Mouse (Mus musculus): Measurements from ENCODE around the gene Prdx6. TPM values are rescaled to one million over a fixed set of nuclear protein-coding genes. Genes with fewer than 3 reads are reported as not detected.
"Not testable (repeated sequence)": the region's sequence is repeated elsewhere in the genome, so short reads cannot be mapped to it uniquely, and the experiment has no call there.

The Prdx6 gene
- polyA plus RNA-seq, 1 experiment from 2014 or later: 55.2 TPM

- H3K36me3 ChIP-seq (ENCODE audit: inconsistent target): peaks cover 14% of the 10 kb centered on the region; the same call in 1 of the 2 replicates
- no peak overlapping the region for H3K4me3 ChIP-seq (ENCODE audit: inconsistent target)
- H3K79me2 ChIP-seq (ENCODE audit: inconsistent target): no peaks in the 10 kb centered on the region
- no peak overlapping the region for H3K27ac ChIP-seq
- 94% methylated on average over 7 of the region's 7 CpGs for WGBS (ENCODE audit: missing documents)
Measured at GRCm38 (mm10) chr1:161237339-161237738, 13.7 kb downstream of the Prdx6 start.

DNA sequence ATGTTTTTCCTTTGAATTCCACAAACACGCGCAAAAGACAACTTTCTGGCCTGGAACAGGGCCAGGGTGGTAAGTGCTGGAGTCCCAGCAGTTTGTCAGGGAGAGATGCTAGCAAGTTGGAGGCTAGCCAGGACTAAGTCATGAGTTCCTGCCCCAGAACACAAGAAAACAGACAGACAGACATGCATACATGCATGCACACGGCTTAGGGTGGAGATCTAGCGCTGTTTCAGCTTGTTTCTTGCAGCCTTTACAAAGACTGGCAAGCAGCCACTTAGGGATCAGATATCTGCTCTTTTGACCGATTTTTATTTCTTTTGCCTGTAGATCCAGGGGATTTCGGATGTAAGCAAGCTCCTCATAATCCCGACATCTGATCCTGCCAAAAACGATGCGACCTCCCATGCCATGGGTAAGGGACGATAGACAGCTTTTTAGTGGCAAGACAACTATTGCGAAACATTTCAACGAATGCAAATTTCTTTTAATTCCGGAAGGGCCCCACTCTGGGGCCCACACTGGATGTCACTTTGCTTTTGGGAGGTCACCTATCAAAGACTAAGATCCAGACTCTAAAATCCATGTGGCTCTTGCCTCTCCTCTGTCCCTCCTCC lies 17.7 kb downstream of the Prdx6 start:
- Histone ChIP-seq H3K4me3 (ENCODE audit: inconsistent target) (no peak overlapping the region), H3K36me3 (ENCODE audit: inconsistent target) (no peaks in the 10 kb centered on the region), H3K27ac (no peak overlapping the region), H3K79me2 (ENCODE audit: inconsistent target) (no peaks in the 10 kb centered on the region)
- 60% methylated on average over 12 of the region's 13 CpGs for WGBS (ENCODE audit: missing documents)

- Histone ChIP-seq H3K27ac (no peak overlapping the region), H3K36me3 (ENCODE audit: inconsistent target) (no peaks in the 10 kb centered on the region), H3K4me3 (ENCODE audit: inconsistent target) (no peak overlapping the region), H3K79me2 (ENCODE audit: inconsistent target) (no peaks in the 10 kb centered on the region)
- WGBS (ENCODE audit: missing documents): 37% methylated on average over 5 of the region's 5 CpGs
Measured at GRCm38 (mm10) chr1:161232181-161232580, 18.8 kb downstream of the Prdx6 start.

DNA sequence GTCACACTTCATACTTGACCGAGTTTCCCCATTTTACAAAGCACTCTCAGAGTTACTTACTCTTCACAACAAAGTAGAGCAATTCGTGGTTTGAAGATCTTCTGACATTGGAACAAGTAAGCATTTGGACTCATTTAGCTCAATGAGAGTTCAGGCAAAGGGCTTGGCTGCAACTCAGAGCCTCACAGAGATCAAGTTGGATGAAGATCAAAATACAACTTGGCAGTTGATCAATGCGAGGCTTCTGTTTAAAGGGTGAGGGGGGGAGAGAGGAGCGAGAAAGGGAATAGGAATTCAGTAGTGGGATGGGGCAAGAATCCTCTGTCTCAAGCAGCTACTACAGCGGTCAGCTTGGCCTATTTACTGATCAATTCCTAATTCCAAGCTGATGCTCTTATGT lies 26.2 kb downstream of the Prdx6 start:
- Histone ChIP-seq H3K36me3 (ENCODE audit: inconsistent target) (no peaks in the 10 kb centered on the region), H3K27ac (no peak overlapping the region), H3K4me3 (ENCODE audit: inconsistent target) (no peak overlapping the region), H3K79me2 (ENCODE audit: inconsistent target) (no peaks in the 10 kb centered on the region)
- 67% methylated on average over 5 of the region's 5 CpGs for WGBS (ENCODE audit: missing documents)

GRCm38 (mm10) chr1:161219816-161220215 lies 31.2 kb downstream of the Prdx6 start:
- H3K4me3 ChIP-seq (ENCODE audit: inconsistent target): no peak overlapping the region
- H3K79me2 ChIP-seq (ENCODE audit: inconsistent target): no peaks in the 10 kb centered on the region
- H3K36me3 ChIP-seq (ENCODE audit: inconsistent target): no peaks in the 10 kb centered on the region
- 67% methylated on average over 3 of the region's 3 CpGs for WGBS (ENCODE audit: missing documents)
- no peak overlapping the region for H3K27ac ChIP-seq

GRCm38 (mm10) chr1:161214465-161214864 lies 36.6 kb downstream of the Prdx6 start:
- 42% methylated on average over 4 of the region's 4 CpGs for WGBS (ENCODE audit: missing documents)
- H3K27ac ChIP-seq: no peak overlapping the region
- no peaks in the 10 kb centered on the region for H3K36me3 ChIP-seq (ENCODE audit: inconsistent target)
- H3K4me3 ChIP-seq (ENCODE audit: inconsistent target): no peak overlapping the region
- no peaks in the 10 kb centered on the region for H3K79me2 ChIP-seq (ENCODE audit: inconsistent target)

DNA sequence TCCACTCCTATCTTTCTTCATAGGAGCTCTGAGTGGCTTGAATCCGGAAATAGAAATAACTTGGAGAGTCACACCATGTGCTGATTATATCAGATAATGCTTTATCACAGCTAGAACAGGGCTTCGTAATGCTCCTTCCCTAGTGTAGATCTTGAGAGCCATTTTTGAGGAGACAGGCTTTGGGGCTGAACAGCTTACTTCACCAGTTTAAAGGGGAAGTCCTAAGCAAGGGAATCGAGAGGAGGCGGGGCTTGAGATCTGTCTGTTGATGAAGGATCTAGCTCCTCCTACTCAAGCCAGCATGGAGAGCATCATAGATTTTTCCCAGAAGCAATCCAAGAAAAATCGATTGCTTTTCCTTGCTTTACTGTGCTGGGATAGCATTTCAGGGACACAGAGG lies 51.2 kb downstream of the Prdx6 start:
- Histone ChIP-seq H3K27ac (no peak overlapping the region), H3K4me3 (ENCODE audit: inconsistent target) (no peak overlapping the region)
- WGBS (ENCODE audit: missing documents): 70% methylated on average over 5 of the region's 5 CpGs

DNA sequence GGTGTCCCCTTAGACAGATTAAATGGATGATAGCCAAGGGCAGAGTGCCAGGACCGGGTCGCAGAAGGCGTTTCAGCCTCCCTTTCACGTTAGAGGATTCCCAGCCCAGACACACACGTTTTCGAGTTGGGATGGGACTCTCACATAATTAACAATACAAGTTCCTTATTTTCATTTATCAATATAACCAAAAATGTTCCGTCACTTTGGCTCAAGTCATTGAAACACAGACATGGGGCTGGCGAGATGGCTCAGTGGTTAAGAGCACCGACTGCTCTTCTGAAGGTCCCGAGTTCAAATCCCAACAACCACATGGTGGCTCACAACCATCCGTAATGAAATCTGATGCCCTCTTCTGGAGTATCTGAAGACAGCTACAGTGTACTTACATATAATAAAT lies 54.7 kb downstream of the Prdx6 start:
- not testable (repeated sequence) for H3K36me3 ChIP-seq (ENCODE audit: inconsistent target); H3K4me3 ChIP-seq (ENCODE audit: inconsistent target); H3K79me2 ChIP-seq (ENCODE audit: inconsistent target); H3K27ac ChIP-seq
- 39% methylated on average over 8 of the region's 11 CpGs for WGBS (ENCODE audit: missing documents)

More for the DNA sequence above, 51.2 kb downstream of the Prdx6 start:
- no peaks in the 10 kb centered on the region for H3K79me2 ChIP-seq (ENCODE audit: inconsistent target)
- no peaks in the 10 kb centered on the region for H3K36me3 ChIP-seq (ENCODE audit: inconsistent target)

DNA sequence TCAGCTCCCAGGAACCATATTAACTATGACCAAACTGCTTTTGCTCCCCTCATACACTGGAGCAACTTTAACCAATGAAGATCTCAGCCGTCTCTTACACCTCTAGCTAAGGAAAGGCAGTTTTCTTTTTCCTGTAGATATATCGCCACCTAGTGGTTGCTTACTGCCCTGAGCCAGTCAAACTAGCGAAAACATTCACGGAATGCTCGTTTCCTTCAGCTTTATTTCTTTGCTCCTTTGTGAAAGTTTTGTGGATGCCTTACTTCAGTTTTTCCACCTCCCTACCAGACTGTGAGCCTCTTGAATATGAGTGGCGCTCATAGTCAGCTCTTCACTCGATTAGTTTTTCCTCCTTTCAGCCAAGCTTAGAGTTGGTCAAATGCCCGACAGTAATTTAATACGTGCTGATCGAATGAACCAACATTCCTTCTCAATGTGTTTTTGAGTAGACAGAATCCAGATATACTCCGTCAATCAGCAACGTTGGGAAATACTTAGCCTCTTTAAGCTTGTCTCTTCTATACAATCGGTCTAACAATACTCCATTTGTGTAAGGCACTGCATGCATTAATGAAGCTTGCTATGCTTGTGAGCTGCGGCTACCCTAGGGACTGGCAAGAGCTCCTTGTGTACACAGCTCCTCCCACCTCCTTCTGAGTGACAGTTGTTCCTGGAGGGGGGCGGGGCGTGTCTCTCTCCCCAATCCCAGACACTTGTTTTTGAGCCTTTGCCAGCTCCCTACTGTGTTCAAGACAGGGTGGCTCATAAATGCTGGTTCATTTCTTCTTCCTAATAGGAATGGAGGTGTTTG lies 55.3 kb downstream of the Prdx6 start:
- WGBS (ENCODE audit: missing documents): 2% methylated on average over 16 of the region's 16 CpGs
- H3K4me3 ChIP-seq (ENCODE audit: inconsistent target): peak overlapping the region; percentile 34
- no peak overlapping the region for H3K27ac ChIP-seq
- no peaks in the 10 kb centered on the region for H3K36me3 ChIP-seq (ENCODE audit: inconsistent target)
- H3K79me2 ChIP-seq (ENCODE audit: inconsistent target): no peaks in the 10 kb centered on the region

DNA sequence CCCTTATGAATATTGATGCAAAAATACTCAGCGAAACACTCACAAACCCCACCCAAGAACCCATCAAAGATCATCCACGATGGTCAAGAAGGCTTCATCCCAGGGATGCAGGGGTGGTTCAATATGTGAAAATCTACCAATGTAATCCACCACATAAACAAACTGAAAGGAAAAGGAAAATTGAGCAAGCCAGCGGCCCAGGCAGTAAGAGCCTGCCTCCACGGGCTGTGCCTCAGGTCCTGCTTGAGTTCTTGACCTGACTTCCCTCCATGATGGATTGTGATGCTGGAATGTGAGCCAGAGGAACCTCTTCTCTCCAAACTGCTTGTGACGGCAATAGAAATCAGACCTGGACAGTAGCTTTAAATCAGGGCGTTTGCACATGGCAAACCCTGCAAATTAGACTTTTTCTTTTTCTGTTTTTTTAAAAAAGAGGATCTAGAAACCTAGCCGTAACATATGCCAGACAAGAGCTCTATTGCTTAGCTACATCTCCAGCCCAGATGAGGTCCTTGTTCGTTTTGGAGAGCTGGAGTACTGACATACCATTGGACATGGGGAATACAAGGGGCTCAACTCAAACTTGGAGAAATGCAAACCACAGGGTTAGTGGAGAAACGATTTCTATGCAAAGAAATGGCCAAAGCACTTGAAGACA lies 60.6 kb downstream of the Prdx6 start:
- 55% methylated on average over 9 of the region's 9 CpGs for WGBS (ENCODE audit: missing documents)
- Histone ChIP-seq H3K4me3 (ENCODE audit: inconsistent target) (no peak overlapping the region), H3K36me3 (ENCODE audit: inconsistent target) (no peaks in the 10 kb centered on the region), H3K79me2 (ENCODE audit: inconsistent target) (no peaks in the 10 kb centered on the region), H3K27ac (no peak overlapping the region)

Other genes with a start within 250 kb of the Prdx6 start
- 2.0 to 2.4 TPM (median 2.2 TPM) in 3 replicates for gene Zbtb37, start 216.4 kb downstream of the Prdx6 start, polyA plus RNA-seq (2018)
- 8.5 to 9.4 TPM (median 9.2 TPM) in 3 replicates for gene Dars2, start 180.6 kb downstream of the Prdx6 start, polyA plus RNA-seq (2018)
- gene Cenpl, start 180.5 kb downstream of the Prdx6 start, polyA plus RNA-seq (2018): 2.2 to 6.6 TPM (median 3.5 TPM) in 3 replicates
- 16.1 to 18.8 TPM (median 16.2 TPM) in 3 replicates for gene Klhl20, start 119.7 kb downstream of the Prdx6 start, polyA plus RNA-seq (2018)
- not detected in 3 replicates for gene Ankrd45, start 108.5 kb downstream of the Prdx6 start, polyA plus RNA-seq (2018)
- not detected in 3 replicates for gene Tex50, start 91.9 kb downstream of the Prdx6 start, polyA plus RNA-seq (2018)
- 0.17 to 0.27 TPM in 2 of 3 replicates, not detected in the other for gene Tnfsf4, start 144.2 kb upstream of the Prdx6 start, polyA plus RNA-seq (2018)
- gene Tnfsf18, start 243.4 kb upstream of the Prdx6 start, polyA plus RNA-seq (2018): 0.42 to 0.97 TPM in 2 of 3 replicates, not detected in the other